Mouse (Mus musculus): ENCODE measurements around the gene Slc35e2. TPM values are rescaled to one million over a fixed set of nuclear protein-coding genes. Genes with fewer than 3 reads are reported as not detected.
"Not testable (repeated sequence)": the region's sequence is repeated elsewhere in the genome, so short reads cannot be mapped to it uniquely, and the experiment has no call there.

The Slc35e2 gene
- polyA plus RNA-seq, 1 experiment from 2014 or later, result 17.0 TPM

- ATAC-seq (ENCODE audit: low FRiP score), result peak; percentile 99
- H3K4me3 ChIP-seq (ENCODE audit: low read depth, low read length), result peak within 1 kb of the TSS; percentile 81
- H3K9me3 ChIP-seq (ENCODE audit: control insufficient read depth, low read length), result no peaks in the 10 kb centered on the region
- WGBS, result under 1% methylated on average over 73 of the region's 73 CpGs
- H3K27me3 ChIP-seq (ENCODE audit: control insufficient read depth, insufficient read depth, low read length), result no peaks in the 10 kb centered on the region
- peak within 1 kb of the TSS; percentile 79 for H3K9ac ChIP-seq (ENCODE audit: low read depth, low read length)
- peak within 1 kb of the TSS; percentile 65 for H3K27ac ChIP-seq (ENCODE audit: low read depth, low read length)
- H3K4me1 ChIP-seq (replicated peaks; ENCODE audit: control insufficient read depth, insufficient read depth, low read length), result no peaks in the 10 kb centered on the region; the same call in 1 of the 2 replicates
- no peaks in the 10 kb centered on the region for H3K36me3 ChIP-seq (ENCODE audit: control insufficient read depth, insufficient read depth, low read length)
- DNase-seq (ENCODE audit: low spot score), result peak; percentile 99
- H3K4me2 ChIP-seq (replicated peaks; ENCODE audit: low read depth, low read length), result peak within 1 kb of the TSS; percentile 91
These were observed 67.7 kb downstream of the Slc35e2 start, which contains the start of gene Mib2 for GRCm38 (mm10) chr4:155668689-155669597. Gene Mib2 (minus strand): TSS chr4:155669198.

GRCm38 (mm10) chr4:155669598-155670075, 68.4 kb downstream of the Slc35e2 start:
- Histone ChIP-seq H3K36me3 (ENCODE audit: control insufficient read depth, insufficient read depth, low read length) (no peaks in the 10 kb centered on the region), H3K4me2 (replicated peaks; ENCODE audit: low read depth, low read length) (peak overlapping the region; percentile 91), H3K4me3 (ENCODE audit: low read depth, low read length) (peak overlapping the region; percentile 81), H3K9ac (ENCODE audit: low read depth, low read length) (no peak overlapping the region), H3K27ac (ENCODE audit: low read depth, low read length) (no peak overlapping the region), H3K4me1 (replicated peaks; ENCODE audit: control insufficient read depth, insufficient read depth, low read length) (no peaks in the 10 kb centered on the region; the same call in 1 of the 2 replicates), H3K9me3 (ENCODE audit: control insufficient read depth, low read length) (no peaks in the 10 kb centered on the region), H3K27me3 (ENCODE audit: control insufficient read depth, insufficient read depth, low read length) (no peaks in the 10 kb centered on the region)
- ATAC-seq (ENCODE audit: low FRiP score) (peak; percentile 63), DNase-seq (ENCODE audit: low spot score) (no peak)
- 1% methylated on average over 8 of the region's 8 CpGs for WGBS

- not testable (repeated sequence) for H3K4me3 ChIP-seq (ENCODE audit: low read depth, low read length); ATAC-seq (ENCODE audit: low FRiP score); DNase-seq (ENCODE audit: low spot score); H3K4me2 ChIP-seq (replicated peaks; ENCODE audit: low read depth, low read length); H3K9me3 ChIP-seq (ENCODE audit: control insufficient read depth, low read length); H3K27ac ChIP-seq (ENCODE audit: low read depth, low read length); H3K9ac ChIP-seq (ENCODE audit: low read depth, low read length); H3K36me3 ChIP-seq (ENCODE audit: control insufficient read depth, insufficient read depth, low read length); H3K27me3 ChIP-seq (ENCODE audit: control insufficient read depth, insufficient read depth, low read length); H3K4me1 ChIP-seq (replicated peaks; ENCODE audit: control insufficient read depth, insufficient read depth, low read length)
- 59% methylated on average over 4 of the region's 4 CpGs for WGBS
These were observed 69.0 kb downstream of the Slc35e2 start for GRCm38 (mm10) chr4:155670236-155670635.

GRCm38 (mm10) chr4:155672082-155672481, 70.9 kb downstream of the Slc35e2 start:
- H3K27me3 ChIP-seq (ENCODE audit: control insufficient read depth, insufficient read depth, low read length), result no peaks in the 10 kb centered on the region
- H3K9me3 ChIP-seq (ENCODE audit: control insufficient read depth, low read length), result no peaks in the 10 kb centered on the region
- DNase-seq (ENCODE audit: low spot score) (no peak), ATAC-seq (ENCODE audit: low FRiP score) (no peak)
- 59% methylated on average over 2 of the region's 2 CpGs for WGBS
- H3K4me1 ChIP-seq (replicated peaks; ENCODE audit: control insufficient read depth, insufficient read depth, low read length), result no peaks in the 10 kb centered on the region; the same call in 1 of the 2 replicates
- H3K4me3 ChIP-seq (ENCODE audit: low read depth, low read length), result no peak overlapping the region
- no peaks in the 10 kb centered on the region for H3K36me3 ChIP-seq (ENCODE audit: control insufficient read depth, insufficient read depth, low read length)
- H3K4me2 ChIP-seq (replicated peaks; ENCODE audit: low read depth, low read length), result no peak overlapping the region
- H3K27ac ChIP-seq (ENCODE audit: low read depth, low read length), result no peak overlapping the region
- H3K9ac ChIP-seq (ENCODE audit: low read depth, low read length), result no peak overlapping the region

Other genes starting within 250 kb of the Slc35e2 start
- gene Prkcz, start 240.1 kb upstream of the Slc35e2 start, polyA plus RNA-seq (2014; fragmentation: Nextera tagmentation; extraction: Ambion mirVana), result 18.3 and 19.6 TPM in 2 replicates
- gene Gabrd, start 203.3 kb upstream of the Slc35e2 start, polyA plus RNA-seq (2014; fragmentation: Nextera tagmentation; extraction: Ambion mirVana), result not detected in 2 replicates
- 5.4 and 6.8 TPM in 2 replicates for gene Cfap74, start 192.2 kb upstream of the Slc35e2 start, polyA plus RNA-seq (2014; fragmentation: Nextera tagmentation; extraction: Ambion mirVana)
- gene Tmem52, start 132.3 kb upstream of the Slc35e2 start, polyA plus RNA-seq (2014; fragmentation: Nextera tagmentation; extraction: Ambion mirVana), result 0.37 TPM in 1 of 2 replicates, not detected in the other
- 826 and 832 TPM in 2 replicates for gene Gnb1, start 110.1 kb upstream of the Slc35e2 start, polyA plus RNA-seq (2014; fragmentation: Nextera tagmentation; extraction: Ambion mirVana)
- 94.6 and 103 TPM in 2 replicates for gene Nadk, start 39.0 kb upstream of the Slc35e2 start, polyA plus RNA-seq (2014; fragmentation: Nextera tagmentation; extraction: Ambion mirVana)
- gene Cdk11b, start 23.4 kb downstream of the Slc35e2 start, polyA plus RNA-seq (2014; fragmentation: Nextera tagmentation; extraction: Ambion mirVana), result 74.1 and 77.6 TPM in 2 replicates
- gene Gm10563, start 44.0 kb downstream of the Slc35e2 start, polyA plus RNA-seq (2014; fragmentation: Nextera tagmentation; extraction: Ambion mirVana), result not detected in 2 replicates
- 2.6 and 3.1 TPM in 2 replicates for gene Mmp23, start 52.0 kb downstream of the Slc35e2 start, polyA plus RNA-seq (2014; fragmentation: Nextera tagmentation; extraction: Ambion mirVana)
- gene Mib2, start 67.8 kb downstream of the Slc35e2 start, polyA plus RNA-seq (2014; fragmentation: Nextera tagmentation; extraction: Ambion mirVana), result 9.9 and 12.5 TPM in 2 replicates
- gene Fndc10, start 92.9 kb downstream of the Slc35e2 start, polyA plus RNA-seq (2014; fragmentation: Nextera tagmentation; extraction: Ambion mirVana), result 1.6 and 1.8 TPM in 2 replicates
- 165 and 168 TPM in 2 replicates for gene Ssu72, start 103.4 kb downstream of the Slc35e2 start, polyA plus RNA-seq (2014; fragmentation: Nextera tagmentation; extraction: Ambion mirVana)
- 0.73 and 0.91 TPM in 2 replicates for gene Tmem240, start 133.4 kb downstream of the Slc35e2 start, polyA plus RNA-seq (2014; fragmentation: Nextera tagmentation; extraction: Ambion mirVana)
- gene Atad3a, start 159.7 kb downstream of the Slc35e2 start, polyA plus RNA-seq (2014; fragmentation: Nextera tagmentation; extraction: Ambion mirVana), result 70.9 and 79.9 TPM in 2 replicates
- gene Vwa1, start 173.3 kb downstream of the Slc35e2 start, polyA plus RNA-seq (2014; fragmentation: Nextera tagmentation; extraction: Ambion mirVana), result 8.6 and 9.5 TPM in 2 replicates
- gene Tmem88b, start 184.5 kb downstream of the Slc35e2 start, polyA plus RNA-seq (2014; fragmentation: Nextera tagmentation; extraction: Ambion mirVana), result 0.25 and 0.52 TPM in 2 replicates
- gene Ankrd65, start 189.0 kb downstream of the Slc35e2 start, polyA plus RNA-seq (2014; fragmentation: Nextera tagmentation; extraction: Ambion mirVana), result not detected in 2 replicates
- gene Mrpl20, start 201.5 kb downstream of the Slc35e2 start, polyA plus RNA-seq (2014; fragmentation: Nextera tagmentation; extraction: Ambion mirVana), result 238 and 242 TPM in 2 replicates
- gene Ccnl2, start 211.1 kb downstream of the Slc35e2 start, polyA plus RNA-seq (2014; fragmentation: Nextera tagmentation; extraction: Ambion mirVana), result 163 and 170 TPM in 2 replicates
- 112 and 123 TPM in 2 replicates for gene Aurkaip1, start 229.9 kb downstream of the Slc35e2 start, polyA plus RNA-seq (2014; fragmentation: Nextera tagmentation; extraction: Ambion mirVana)
- gene Mxra8, start 238.3 kb downstream of the Slc35e2 start, polyA plus RNA-seq (2014; fragmentation: Nextera tagmentation; extraction: Ambion mirVana), result 31.1 and 36.8 TPM in 2 replicates
- gene Dvl1, start 246.0 kb downstream of the Slc35e2 start, polyA plus RNA-seq (2014; fragmentation: Nextera tagmentation; extraction: Ambion mirVana), result 7.5 and 8.8 TPM in 2 replicates

Data from hindbrain, embryonic 11.5 days (tissue).